Mouse (Mus musculus): Measurements from ENCODE around the gene Garem2. TPM values are rescaled to one million over a fixed set of nuclear protein-coding genes. Genes with fewer than 3 reads are reported as not detected.

Garem2 gene
- polyA plus RNA-seq, 1 experiment: 14.6 TPM

DNA sequence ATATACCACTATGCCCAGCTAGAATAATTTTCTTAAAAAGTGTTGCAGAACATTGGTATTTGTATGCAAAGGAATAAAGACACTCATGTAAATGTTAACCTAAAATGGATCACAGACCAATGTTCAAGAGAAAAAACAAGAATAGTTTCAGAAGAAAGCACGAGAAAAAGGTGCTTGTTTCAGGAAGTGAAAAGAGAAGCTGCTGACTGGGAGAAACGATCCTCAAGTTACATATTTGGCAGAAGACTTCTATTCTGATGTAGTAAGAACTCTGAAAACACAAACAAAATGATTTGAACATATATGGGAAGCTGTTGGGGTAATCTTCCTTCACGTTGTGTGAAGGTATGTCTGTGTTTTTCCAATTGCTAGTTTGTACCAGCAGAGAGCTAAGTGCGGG lies 33.2 kb downstream of the Garem2 start:
- Histone ChIP-seq H3K27ac (ENCODE audit: insufficient read depth, low read length) (no peak overlapping the region), H3K4me1 (ENCODE audit: control insufficient read depth, insufficient read depth, low read length) (no peaks in the 10 kb centered on the region), H3K4me3 (ENCODE audit: insufficient read depth, low read length) (no peak overlapping the region)
- TF ChIP-seq POLR2A (IDR thresholded peaks at IDR 0.05; ENCODE audit: extremely low read depth, insufficient read depth, low read length) (no peak), CTCF (IDR thresholded peaks at IDR 0.05; ENCODE audit: extremely low read depth, insufficient read depth, low read length) (no peak)

DNA sequence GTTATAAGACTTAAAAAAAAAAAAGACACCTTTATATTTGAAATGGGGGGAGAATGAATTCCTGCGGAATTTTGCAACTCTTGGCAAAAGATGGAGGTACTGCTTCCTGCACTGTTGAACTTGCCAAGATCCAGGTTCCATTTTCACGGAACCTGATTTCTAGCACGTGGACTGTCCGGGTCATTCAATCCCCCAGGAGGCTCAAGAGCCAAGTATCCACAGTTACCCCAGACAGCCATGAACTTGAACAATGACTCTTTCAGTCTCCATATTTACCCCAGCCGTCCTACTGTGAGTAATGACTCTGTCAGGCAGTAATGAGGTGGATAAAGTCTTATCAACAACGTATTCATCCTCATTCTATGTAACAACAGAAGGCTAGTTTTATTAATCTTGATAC lies 41.6 kb downstream of the Garem2 start:
- Histone ChIP-seq H3K4me1 (ENCODE audit: control insufficient read depth, insufficient read depth, low read length) (no peaks in the 10 kb centered on the region), H3K4me3 (ENCODE audit: insufficient read depth, low read length) (no peak overlapping the region), H3K27ac (ENCODE audit: insufficient read depth, low read length) (no peak overlapping the region)
- TF ChIP-seq POLR2A (IDR thresholded peaks at IDR 0.05; ENCODE audit: extremely low read depth, insufficient read depth, low read length): no peak
- no peak for TF ChIP-seq CTCF (IDR thresholded peaks at IDR 0.05; ENCODE audit: extremely low read depth, insufficient read depth, low read length)

DNA sequence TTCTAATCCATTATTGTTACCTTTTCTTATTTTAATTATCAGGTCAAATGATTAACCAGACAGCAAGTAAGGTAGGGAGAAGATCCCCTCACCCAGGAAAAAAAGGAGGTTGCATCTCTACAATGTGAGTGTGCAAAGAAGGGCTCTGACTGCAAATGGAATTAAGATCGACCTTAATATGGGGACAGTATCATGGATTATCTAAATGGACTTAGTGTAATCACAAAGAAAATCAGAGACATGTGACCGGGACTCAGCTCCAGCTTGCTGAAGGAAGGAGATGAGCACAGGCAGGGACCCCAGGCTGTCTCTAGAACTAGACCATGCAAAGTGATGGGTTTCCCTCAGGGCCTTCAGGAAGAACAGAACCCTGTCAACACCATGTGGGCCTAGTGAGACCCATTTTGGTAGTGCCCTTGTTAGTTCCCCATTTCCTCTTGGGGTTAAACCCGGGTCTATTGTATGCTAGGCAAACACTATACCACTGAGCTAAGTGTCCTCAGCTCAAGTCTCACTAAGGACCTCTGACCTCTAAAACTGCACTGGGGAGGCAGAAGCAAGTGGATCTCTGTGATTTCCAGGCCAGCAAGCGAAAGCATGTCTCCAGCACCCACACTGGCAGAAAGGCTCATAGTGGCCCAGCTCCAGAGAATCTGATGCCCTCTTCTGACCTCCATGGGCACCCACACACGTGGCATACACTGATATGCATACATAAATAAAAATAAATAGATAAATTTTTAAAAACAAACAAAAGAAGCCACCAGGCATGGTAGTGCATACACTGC lies 43.4 kb downstream of the Garem2 start:
- Histone ChIP-seq H3K4me1 (ENCODE audit: control insufficient read depth, insufficient read depth, low read length) (no peaks in the 10 kb centered on the region; the same call in 1 of the 2 replicates), H3K27ac (ENCODE audit: insufficient read depth, low read length) (no peak overlapping the region), H3K4me3 (ENCODE audit: insufficient read depth, low read length) (no peak overlapping the region)
- TF ChIP-seq CTCF (IDR thresholded peaks at IDR 0.05; ENCODE audit: extremely low read depth, insufficient read depth, low read length) (no peak), POLR2A (IDR thresholded peaks at IDR 0.05; ENCODE audit: extremely low read depth, insufficient read depth, low read length) (no peak)

DNA sequence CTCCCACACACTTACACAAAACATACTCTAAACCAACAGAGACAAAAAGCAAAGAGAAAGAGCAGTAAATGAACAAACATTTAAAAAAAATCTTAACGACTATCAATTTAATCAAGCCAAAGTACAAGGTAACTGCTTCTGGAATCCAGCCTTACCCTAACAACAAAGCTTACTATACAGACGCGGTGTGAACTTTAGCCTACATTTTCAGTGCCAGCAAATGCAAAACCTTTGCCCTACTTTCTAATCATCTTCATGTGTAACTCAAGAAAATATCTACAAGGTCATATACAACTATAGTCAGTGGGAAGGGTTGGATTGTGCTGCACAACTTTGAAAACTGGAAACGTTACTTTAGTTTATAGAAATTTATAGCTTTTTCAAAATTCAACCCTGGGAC lies 47.0 kb downstream of the Garem2 start:
- no peak for TF ChIP-seq CTCF (IDR thresholded peaks at IDR 0.05; ENCODE audit: extremely low read depth, insufficient read depth, low read length)
- Histone ChIP-seq H3K4me1 (ENCODE audit: control insufficient read depth, insufficient read depth, low read length) (peaks cover 1% of the 10 kb centered on the region; the same call in 1 of the 2 replicates), H3K4me3 (ENCODE audit: insufficient read depth, low read length) (no peak overlapping the region), H3K27ac (ENCODE audit: insufficient read depth, low read length) (no peak overlapping the region)

DNA sequence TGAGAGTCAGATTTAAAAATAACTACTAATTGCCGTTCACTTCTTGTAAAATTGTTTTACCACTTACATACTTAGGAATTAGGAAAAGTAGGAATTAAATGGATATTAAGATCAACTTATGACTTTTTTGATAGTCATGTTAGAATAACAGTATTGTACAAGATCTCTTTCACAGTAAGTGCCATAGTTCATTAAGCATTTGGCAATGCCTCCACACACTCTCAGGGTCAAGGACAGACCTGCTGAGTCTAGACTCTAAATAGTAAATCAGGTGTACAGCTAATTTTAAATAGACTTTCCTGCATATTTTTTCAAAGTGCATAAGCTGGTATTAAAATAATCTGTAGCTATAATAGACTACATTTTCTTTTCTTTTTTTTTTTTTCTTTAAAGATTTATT lies 47.5 kb downstream of the Garem2 start:
- no peak overlapping the region for H3K27ac ChIP-seq (ENCODE audit: insufficient read depth, low read length)
- TF ChIP-seq CTCF (IDR thresholded peaks at IDR 0.05; ENCODE audit: extremely low read depth, insufficient read depth, low read length): no peak
- TF ChIP-seq POLR2A (IDR thresholded peaks at IDR 0.05; ENCODE audit: extremely low read depth, insufficient read depth, low read length): no peak
- no peak overlapping the region for H3K4me3 ChIP-seq (ENCODE audit: insufficient read depth, low read length)
- H3K4me1 ChIP-seq (ENCODE audit: control insufficient read depth, insufficient read depth, low read length): peaks cover 1% of the 10 kb centered on the region; the same call in 1 of the 2 replicates

DNA sequence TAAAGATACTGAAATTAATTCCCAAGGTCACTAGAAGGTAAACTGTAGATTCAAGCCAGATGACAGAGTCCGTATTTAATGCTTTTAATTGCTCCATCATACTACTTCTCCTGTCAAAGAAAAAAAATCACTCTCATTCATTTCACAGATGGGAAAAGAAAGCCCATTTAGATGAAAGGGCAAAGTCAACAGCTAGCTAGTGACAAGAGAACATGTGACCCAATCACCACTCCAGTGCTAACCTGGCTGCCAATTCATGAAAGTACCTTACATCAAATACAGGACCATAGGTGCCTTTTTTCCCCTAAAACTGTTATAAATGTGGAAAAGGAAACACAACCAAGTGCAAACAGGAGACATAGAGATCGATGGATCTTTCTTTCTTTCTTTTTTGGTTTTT lies 48.3 kb downstream of the Garem2 start:
- Histone ChIP-seq H3K4me1 (ENCODE audit: control insufficient read depth, insufficient read depth, low read length) (peaks cover 1% of the 10 kb centered on the region; the same call in 1 of the 2 replicates), H3K4me3 (ENCODE audit: insufficient read depth, low read length) (no peak overlapping the region), H3K27ac (ENCODE audit: insufficient read depth, low read length) (no peak overlapping the region)
- no peak for TF ChIP-seq CTCF (IDR thresholded peaks at IDR 0.05; ENCODE audit: extremely low read depth, insufficient read depth, low read length)
- TF ChIP-seq POLR2A (IDR thresholded peaks at IDR 0.05; ENCODE audit: extremely low read depth, insufficient read depth, low read length): no peak

DNA sequence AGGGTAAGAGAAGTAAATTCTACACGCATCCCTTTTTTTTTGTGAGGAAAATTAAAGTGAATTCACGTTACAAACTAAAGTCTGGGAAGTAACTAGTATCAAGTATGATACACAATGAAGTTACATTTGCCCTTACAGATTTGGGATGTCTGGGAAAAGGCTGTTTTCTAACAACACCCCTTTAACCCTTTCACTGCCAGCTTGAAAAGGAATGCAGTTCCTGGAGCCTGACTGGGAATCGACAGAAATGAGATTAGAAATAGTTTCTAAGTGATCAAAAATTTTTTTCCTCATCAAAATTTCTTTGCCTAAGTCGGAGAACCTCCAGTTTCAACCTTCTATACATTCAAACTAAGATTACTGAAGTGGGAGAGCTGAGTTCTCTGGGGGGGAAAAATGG lies 49.1 kb downstream of the Garem2 start:
- Histone ChIP-seq H3K4me1 (ENCODE audit: control insufficient read depth, insufficient read depth, low read length) (peaks cover 1% of the 10 kb centered on the region; the same call in 1 of the 2 replicates), H3K27ac (ENCODE audit: insufficient read depth, low read length) (no peak overlapping the region), H3K4me3 (ENCODE audit: insufficient read depth, low read length) (peak overlapping the region; percentile 94)
- no peak for TF ChIP-seq CTCF (IDR thresholded peaks at IDR 0.05; ENCODE audit: extremely low read depth, insufficient read depth, low read length)
- TF ChIP-seq POLR2A (IDR thresholded peaks at IDR 0.05; ENCODE audit: extremely low read depth, insufficient read depth, low read length): no peak

DNA sequence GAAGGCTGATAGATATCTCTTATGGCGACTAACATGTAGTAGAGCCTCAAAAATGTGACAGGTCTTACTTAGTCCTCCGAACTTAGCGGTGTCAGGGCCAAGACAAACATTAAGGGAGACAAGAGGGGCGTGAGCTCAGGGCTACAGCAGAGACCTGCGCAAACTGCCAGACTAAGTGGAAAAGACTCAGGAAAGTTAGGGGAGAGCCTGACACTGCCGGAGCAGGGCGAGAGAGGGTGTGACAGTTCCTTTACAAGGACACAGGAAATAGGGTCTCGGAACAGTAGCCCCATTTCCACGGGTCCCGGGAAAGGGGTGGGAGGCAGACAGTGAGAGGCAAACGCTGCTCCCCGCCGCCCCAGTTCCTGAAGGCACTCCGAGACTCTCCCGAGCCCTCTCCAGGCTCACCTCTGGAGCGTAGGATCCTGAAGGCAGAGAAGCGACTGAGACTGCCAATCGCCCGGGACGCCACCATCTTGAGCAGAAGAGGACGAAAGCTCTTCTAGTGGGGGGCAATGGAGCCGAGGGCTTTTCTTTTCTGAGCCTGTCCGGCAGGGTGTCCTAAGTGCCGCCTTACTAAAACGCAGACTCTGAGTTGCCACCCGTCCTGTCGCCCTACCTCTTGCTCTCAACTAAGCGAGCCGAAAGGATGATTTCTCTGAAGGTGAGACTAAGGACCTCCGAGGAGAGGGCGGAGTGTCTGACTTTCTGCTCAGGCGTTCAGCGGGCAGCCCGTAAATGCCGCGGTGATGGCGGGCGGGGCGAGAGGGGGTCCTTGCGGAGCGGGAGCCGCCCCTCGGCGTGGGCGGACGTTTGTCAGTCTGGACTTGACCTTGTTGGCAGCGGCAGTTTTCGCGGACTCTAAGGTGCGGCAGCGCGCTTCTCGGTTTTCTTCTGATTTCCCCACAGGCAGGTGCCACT lies 49.8 kb downstream of the Garem2 start, which contains the start of the genes Hadha and Hadhb:
TSS of gene Hadha (minus strand) at position 689 of the 921 bp plus-strand sequence.
TSS of gene Hadhb (plus strand) at position 775 of the 921 bp plus-strand sequence.
- peak within 1 kb of the TSS; percentile 96 for H3K27ac ChIP-seq (ENCODE audit: insufficient read depth, low read length)

DNA sequence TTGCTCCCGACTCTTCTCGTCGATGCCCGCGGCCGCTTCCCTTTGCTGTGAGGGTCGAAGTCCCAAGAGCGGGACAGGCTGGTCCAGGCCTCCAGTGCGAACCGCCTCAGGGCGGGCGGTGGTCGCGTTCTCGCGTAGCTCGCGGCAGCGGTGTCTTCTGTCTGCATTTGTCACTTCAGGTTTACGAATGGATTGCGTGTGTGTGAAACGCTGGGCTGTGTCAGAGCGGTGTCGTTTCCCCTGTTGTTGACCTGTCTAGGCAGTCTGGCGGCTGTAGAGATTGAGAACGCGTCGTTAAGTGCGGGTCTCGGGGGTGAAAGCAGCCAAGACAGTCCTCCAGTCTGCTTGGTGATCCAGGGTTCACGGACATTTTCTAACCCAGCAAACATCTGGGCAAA lies 50.4 kb downstream of the Garem2 start:
- H3K27ac ChIP-seq (ENCODE audit: insufficient read depth, low read length): peak overlapping the region; percentile 96
- H3K4me3 ChIP-seq (ENCODE audit: insufficient read depth, low read length): peak overlapping the region; percentile 94
- TF ChIP-seq POLR2A (IDR thresholded peaks at IDR 0.05; ENCODE audit: extremely low read depth, insufficient read depth, low read length) (no peak), CTCF (IDR thresholded peaks at IDR 0.05; ENCODE audit: extremely low read depth, insufficient read depth, low read length) (no peak)

More for the DNA sequence above, 49.8 kb downstream of the Garem2 start, which contains the start of the genes Hadha and Hadhb:
- TF ChIP-seq CTCF (IDR thresholded peaks at IDR 0.05; ENCODE audit: extremely low read depth, insufficient read depth, low read length): no peak
- peak; percentile 94 for TF ChIP-seq POLR2A (IDR thresholded peaks at IDR 0.05; ENCODE audit: extremely low read depth, insufficient read depth, low read length)
- H3K4me1 ChIP-seq (ENCODE audit: control insufficient read depth, insufficient read depth, low read length): peaks cover 1% of the 10 kb centered on the region; the same call in 1 of the 2 replicates
- peak within 1 kb of the TSS; percentile 94 for H3K4me3 ChIP-seq (ENCODE audit: insufficient read depth, low read length)

More for the DNA sequence above, 50.4 kb downstream of the Garem2 start:
- H3K4me1 ChIP-seq (ENCODE audit: control insufficient read depth, insufficient read depth, low read length): peaks cover 4% of the 10 kb centered on the region
